Mouse (Mus musculus) cerebellum, adult 11-12 months (tissue): Measurements from ENCODE around the gene Spryd3.

ENCODE experiments used
- DNase-seq: peaks from one replicate; pipeline ENCODE4 v3.0.0; 2022

Spryd3 gene

GRCm38 (mm10) chr15:102146882-102147281 lies 10.8 kb upstream of the Spryd3 start:
- DNase-seq = peak; percentile 36

DNA sequence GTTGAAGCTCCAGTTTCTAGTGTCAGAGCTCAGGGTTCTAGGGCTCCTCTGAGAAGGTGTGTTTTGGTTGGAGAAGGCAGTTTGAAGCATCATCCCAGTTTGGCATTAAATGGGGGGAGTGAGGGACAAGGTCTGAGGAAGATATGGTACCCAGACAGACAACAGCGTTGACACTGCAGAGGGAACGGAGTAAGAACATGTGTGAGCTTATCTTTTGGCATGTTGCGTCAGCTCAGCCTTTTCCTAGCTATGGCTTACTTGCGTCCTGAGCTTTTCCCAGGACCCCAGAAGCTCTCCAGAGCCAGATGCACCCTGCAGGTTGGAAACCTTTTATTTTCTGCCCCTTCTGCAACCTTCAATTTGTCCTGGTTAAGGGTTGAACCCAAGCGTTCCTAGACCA lies 10.1 kb upstream of the Spryd3 start:
- DNase-seq = no peak

DNA sequence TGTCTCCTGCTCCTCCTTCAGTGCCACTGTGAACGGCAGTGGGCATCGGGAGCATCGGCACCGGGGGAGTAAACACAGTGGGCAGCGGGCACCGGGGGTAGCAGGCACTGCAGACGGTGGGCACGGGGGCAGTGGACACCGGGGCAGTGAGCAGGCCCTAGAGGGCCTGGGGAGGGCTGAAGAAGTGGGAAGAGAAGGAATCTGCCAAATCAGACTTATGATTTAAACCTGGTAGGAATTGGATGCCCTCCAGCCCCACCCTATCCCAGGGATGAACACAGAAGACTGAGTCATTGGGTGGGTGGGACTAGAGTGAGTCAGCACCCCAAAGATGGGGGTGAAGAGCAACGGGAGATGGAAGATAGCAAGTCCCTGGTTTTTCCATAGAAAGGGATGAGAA lies 9.3 kb upstream of the Spryd3 start:
- no peak for DNase-seq

- no peak for DNase-seq
These were observed 8.7 kb upstream of the Spryd3 start for GRCm38 (mm10) chr15:102144726-102145125.

GRCm38 (mm10) chr15:102144274-102144711 lies 8.3 kb upstream of the Spryd3 start, which contains the start of gene Igfbp6:
TSS of gene Igfbp6 (plus strand) at chr15:102144362.
- DNase-seq = no peak

DNA sequence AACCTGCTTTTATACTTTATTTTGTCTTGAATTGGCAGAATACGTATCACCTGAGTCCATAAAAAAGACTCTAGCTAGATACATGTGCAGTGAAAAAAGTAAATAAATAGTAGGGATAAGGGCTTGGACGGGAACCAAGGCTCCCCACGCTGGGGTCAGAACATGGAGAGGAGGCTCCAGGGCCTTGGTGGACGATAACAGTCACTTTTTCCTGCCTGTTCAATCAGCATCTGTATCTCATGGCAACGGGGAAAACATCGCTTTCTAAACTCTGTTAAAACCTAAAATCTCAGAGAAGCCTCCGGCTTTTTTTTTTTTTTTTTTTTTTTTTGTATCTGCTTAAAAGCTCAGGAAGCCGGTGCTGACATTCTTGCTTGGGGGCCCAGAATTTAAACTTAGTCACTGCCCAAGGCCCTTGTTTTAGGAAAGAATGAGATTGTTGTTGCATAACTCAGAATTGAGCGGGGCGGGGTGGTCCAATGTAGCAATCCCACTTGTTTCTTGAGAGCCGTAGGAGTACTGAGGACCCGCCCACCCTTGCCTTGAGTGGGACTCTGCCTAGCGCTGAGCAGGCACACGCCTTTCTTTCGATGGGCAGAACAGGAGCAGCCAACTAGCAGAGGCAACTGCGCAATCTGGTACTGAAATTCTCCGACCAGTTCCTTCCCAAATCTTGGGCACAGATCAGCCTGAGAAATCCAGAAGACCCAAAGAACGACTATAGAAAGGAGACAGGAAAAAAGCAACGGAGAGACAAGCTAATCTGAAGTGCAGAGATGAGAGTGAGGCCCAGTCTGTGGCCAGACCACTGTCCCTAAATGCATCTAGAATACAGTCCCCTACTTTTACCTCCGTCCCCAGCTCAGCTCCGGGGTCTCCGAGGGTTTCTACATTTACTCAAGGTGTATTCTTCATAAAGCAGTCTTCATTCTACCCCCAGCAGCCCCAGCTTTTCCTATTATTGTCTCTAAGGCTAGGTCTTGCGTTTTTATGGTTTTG lies 7.2 kb upstream of the Spryd3 start:
- no peak for DNase-seq

DNA sequence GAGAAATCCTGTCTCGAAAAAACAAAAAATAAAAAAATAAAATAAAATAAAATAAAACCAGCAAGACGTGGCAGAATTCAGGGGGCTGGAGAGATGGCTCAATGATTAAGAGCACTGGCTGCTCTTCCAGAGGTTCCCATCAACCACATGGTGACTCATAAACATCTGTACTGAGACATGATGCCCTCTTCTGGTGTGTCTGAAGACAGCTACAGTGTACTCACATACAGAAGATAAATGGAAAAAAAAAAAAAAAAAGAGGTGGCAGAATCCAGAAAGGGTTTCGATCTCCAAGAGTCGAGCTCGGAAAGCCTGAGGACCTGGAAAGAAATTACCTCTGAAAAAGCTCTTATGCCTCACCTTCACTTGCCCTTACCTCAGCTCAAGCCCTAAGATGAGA lies 5.1 kb upstream of the Spryd3 start:
- no peak for DNase-seq

GRCm38 (mm10) chr15:102135522-102136128 lies 409 bp downstream of the Spryd3 start:
- no peak for DNase-seq

DNA sequence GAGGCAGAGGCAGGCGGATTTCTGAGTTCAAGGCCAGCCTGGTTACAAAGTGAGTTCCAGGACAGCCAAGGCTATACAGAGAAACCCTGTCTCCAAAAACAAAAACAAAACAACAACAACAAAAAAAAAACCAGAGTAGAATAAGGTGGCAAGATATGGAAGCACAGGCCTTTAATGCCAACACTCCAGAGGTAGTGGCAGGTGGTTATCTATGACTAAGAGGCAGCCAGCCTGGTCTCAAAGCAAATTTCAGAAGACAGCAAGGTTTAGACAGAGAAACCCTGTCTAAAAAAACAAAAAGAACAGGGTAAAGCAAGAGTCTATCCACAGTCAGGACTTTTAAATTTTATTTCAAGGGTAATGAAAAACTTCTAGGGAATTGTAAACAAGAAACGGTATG lies 1.3 kb downstream of the Spryd3 start:
- DNase-seq = no peak

GRCm38 (mm10) chr15:102133314-102133713 lies 2.7 kb downstream of the Spryd3 start:
- no peak for DNase-seq

DNA sequence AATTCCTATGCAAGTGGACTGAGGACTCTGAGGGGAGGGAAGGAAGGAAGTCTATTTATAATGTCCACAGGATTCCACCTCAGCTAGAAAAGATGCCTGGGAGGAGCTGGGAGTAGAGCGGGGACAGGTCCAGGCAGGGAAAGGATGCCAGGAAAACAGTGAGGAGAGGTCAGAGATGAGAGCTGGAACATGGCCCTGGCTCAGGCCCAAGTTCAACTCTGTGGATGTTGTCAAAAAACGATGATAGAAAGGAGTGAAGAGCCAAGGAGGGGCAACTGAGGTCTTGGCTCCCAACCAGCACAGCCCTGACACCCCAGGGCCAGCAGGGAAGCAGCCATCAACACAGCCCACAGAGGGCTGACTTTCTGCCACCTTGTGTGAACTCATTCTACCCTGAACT lies 9.7 kb downstream of the Spryd3 start:
- DNase-seq = peak; percentile 64

DNA sequence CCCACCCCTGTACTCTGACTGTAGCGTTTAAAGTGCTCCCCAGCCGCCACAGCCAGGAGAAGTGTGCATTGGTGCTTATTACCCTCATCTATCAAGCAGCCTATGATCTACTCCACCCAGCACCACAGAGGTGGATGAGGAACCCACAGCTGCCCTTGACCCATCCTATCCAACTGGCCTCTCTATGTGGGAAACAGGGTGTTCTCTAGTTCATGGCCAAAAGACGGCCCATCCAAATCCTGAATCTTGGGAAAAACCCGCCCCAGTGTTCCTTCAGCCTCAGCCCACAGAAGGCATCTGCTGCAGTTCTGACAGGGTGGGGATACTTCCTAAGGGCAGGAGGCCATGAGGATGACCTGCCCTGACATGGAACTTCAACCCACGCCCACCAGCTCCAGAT lies 15.5 kb downstream of the Spryd3 start:
- DNase-seq = peak; percentile 25

DNA sequence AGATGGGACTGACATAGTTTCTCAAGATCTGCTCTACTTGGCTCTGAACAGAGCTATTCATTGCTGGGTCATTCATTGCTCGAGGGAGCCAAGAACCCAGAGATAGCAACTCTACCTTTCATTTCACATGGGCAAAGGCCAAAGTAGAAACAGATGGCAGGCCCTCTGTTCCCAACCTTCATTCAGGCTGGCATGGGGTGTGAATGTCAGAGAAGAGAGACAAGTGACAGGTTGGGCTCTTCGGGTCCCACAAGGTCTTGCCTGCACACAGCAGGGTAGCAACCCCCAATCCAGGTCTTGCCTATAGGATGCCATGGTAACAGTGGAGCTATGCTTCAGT lies 16.2 kb downstream of the Spryd3 start:
- peak; percentile 91 for DNase-seq

DNA sequence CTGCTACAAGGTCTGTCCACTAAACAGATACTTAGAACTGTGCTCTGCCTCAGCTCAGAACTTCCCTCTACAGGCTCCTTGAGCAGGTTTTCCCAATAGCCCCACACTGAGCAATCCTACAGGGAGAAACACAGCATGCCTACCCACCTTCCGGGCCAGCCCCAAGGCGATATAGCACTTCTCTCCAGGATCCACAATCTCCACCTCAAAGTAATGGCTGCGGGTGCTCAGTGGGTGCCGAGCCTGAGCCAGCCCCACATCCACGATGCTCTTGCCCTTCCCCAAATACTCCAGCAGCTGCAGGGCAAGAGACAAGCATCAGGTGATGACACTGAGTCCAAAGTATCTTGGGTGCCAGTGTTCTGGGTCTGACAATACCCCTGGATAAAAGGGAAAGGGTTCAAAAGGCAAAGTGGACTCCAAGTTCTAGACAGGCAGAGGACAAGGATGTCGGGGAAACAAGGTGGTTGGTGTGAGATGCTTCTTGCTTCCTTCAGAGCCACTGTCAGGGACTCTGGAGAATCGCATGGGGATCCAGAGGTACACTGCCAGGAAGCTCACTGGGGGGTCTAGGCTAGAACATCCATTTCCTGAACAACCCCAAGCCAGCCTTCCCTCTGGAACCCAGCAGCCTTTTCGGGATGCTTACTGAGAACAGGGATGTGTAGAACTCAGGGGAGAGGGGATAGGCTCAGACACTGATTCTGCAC lies 16.8 kb downstream of the Spryd3 start:
- DNase-seq = peak; percentile 38

DNA sequence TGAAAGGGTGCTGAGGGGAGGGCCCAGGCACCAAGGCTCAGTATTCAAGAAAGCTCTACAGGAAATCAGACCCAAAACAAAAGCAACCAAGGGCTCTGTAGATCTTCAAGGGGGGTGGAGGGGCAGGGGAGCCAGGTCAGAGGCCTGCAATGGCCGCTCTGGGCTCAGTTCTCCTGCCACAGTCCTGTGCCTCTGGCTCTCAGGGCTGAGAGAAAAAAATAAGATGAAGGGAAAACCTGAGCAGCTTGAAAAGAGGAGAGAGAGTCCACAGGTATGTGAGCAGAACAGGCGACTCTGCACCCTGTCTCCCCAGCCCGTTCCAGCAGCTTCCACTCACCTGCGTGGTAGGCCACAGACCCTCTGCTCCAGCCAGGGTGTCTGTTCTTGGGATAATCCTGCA lies 17.4 kb downstream of the Spryd3 start:
- no peak for DNase-seq

DNA sequence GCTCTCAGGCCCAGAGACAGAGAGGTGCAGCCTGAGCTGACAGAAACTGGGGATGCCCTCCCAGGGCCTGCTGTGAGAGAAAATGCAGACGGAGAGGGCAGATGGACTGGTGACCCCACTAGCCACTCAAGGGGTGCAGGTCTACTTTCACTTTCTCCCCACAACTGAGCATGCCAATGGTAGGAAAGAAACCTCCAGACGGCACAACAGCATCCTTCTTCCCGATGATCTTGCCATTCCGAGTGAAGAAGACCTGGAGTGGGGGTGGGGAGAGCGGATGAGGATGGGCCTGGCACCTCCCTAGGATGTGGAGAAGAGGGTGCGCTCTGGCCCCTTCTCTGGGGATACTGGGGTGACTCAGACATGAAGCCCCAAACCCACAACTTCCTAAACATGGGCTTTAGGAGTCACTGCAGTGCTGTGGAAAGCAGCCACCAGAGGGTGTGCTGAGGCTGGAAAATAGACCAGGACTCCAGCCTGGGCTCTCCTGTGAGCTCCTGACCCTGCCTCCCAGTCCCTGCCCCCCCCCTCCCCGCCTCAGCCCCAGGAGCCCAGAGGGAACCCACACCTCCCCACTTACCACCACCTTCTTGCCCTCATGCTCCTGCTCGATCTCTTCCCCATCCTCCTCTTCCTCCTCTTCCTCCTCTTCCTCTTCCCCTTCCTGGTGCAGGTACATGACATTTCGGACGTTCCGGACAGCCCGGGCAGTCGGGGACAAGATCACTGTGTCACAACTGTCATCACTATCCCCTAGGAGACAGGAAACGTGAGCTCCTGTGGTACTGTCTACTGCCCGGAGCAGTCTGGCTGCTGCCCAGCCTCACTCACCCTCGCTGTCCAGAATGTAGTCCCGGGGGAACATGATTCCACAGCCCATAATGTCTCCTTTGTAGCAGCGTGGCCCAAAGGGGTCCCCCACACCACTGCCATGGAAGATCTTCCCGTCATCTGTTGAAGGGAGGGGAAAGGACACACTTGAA lies 18.3 kb downstream of the Spryd3 start:
- DNase-seq = peak; percentile 33

- peak; percentile 40 for DNase-seq
These were observed 19.1 kb downstream of the Spryd3 start for GRCm38 (mm10) chr15:102116753-102117415.

DNA sequence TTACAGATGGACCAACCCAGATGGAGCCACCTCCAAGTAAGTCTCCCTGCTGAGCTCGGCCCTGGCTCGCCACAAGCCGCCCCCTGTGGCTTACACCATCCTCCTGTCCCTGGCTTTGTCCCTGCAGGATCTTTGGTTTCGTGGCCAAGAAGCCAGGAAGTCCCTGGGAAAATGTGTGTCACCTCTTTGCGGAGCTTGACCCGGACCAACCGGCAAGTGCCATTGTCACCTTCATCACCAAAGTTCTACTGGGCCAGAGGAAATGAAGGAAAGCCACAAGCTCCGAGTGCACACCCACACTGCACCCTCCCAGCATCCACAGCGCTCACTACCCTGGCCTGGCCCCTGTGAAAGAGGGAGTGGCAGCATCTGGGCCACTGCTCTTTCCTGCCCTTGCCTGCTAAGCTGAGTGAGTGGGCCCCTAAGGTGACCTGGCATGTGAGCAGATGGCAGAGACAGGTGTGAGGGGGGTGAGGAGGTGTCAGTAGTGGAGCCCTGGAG lies 20.3 kb downstream of the Spryd3 start:
- DNase-seq = peak; percentile 52

- DNase-seq = no peak
These were observed 21.3 kb downstream of the Spryd3 start for GRCm38 (mm10) chr15:102114651-102115260.

GRCm38 (mm10) chr15:102113674-102114073 lies 22.4 kb downstream of the Spryd3 start:
- no peak for DNase-seq

GRCm38 (mm10) chr15:102112827-102113226 lies 23.2 kb downstream of the Spryd3 start:
- no peak for DNase-seq
